Mouse (Mus musculus): ENCODE results near the gene Wdr63. TPM values are rescaled to one million over a fixed set of nuclear protein-coding genes. Genes with fewer than 3 reads are reported as not detected.
A peak's percentile ranks its signal among the peaks of the same experiment; 100 is the strongest.

Wdr63 gene
- polyA plus RNA-seq, 1 experiment: 63.7 TPM

DNA sequence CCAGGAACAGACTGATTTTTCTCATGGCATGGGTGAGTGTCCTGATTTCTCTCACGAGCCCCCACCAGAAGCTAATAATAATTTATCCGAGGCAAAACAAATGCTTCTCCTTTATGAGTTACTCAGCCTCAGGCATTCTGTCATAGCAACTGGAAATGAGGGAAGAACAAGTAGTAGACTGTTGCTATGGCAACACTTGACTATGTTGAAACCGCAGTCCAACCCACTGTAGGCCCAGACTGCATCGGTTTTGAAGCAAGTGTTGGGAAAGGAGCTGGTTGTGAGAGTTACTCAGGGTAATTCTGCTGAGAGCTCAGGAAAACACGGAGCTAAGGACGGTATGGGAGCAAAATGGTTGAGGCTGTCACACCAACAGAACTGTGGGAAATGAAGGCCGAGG, 34.6 kb upstream of the Wdr63 start:
- Histone ChIP-seq H3K27ac (ENCODE audit: control insufficient read depth, insufficient read depth, low read depth, low read length) (no peak overlapping the region), H3K4me1 (ENCODE audit: control insufficient read depth, insufficient read depth, low read length) (no peaks in the 10 kb centered on the region; the same call in 1 of the 2 replicates), H3K4me3 (ENCODE audit: control insufficient read depth, low read depth, low read length) (peak overlapping the region; percentile 37; the same call in 1 of the 2 replicates), H3K27me3 (ENCODE audit: control insufficient read depth, insufficient read depth, low read length) (no peaks in the 10 kb centered on the region), H3K36me3 (ENCODE audit: control insufficient read depth, insufficient read depth, low read length) (no peaks in the 10 kb centered on the region)
- TF ChIP-seq POLR2A (IDR thresholded peaks at IDR 0.05; ENCODE audit: control insufficient read depth, low read depth, low read length) (no peak), CTCF (IDR thresholded peaks at IDR 0.05; ENCODE audit: control insufficient read depth, insufficient read depth, insufficient replicate concordance, low read depth, low read length) (no peak)

DNA sequence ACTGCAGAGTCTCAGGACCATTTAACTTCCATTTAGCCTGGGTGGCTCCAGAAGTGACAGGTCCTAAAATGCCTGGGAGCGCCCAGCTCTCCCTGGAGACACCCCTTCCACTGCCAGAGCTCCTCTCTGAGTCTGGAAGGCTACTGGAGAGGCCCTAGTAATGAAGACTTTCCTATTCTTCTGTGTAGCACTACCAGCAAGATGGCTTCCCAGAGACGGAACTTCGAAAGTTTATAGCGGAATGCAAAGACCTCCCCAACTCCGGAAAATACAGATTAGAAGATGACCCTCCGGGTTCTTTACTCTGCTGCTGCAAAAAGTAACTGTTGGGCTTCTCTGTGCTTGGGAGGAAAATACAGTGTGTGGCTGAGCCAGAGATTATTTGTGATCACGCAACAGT, 32.3 kb upstream of the Wdr63 start:
- H3K27me3 ChIP-seq (ENCODE audit: control insufficient read depth, insufficient read depth, low read length): no peaks in the 10 kb centered on the region
- no peak overlapping the region for H3K4me3 ChIP-seq (ENCODE audit: control insufficient read depth, low read depth, low read length)
- no peaks in the 10 kb centered on the region; the same call in 1 of the 2 replicates for H3K4me1 ChIP-seq (ENCODE audit: control insufficient read depth, insufficient read depth, low read length)
- TF ChIP-seq CTCF (IDR thresholded peaks at IDR 0.05; ENCODE audit: control insufficient read depth, insufficient read depth, insufficient replicate concordance, low read depth, low read length): no peak
- no peak for TF ChIP-seq POLR2A (IDR thresholded peaks at IDR 0.05; ENCODE audit: control insufficient read depth, low read depth, low read length)
- H3K27ac ChIP-seq (ENCODE audit: control insufficient read depth, insufficient read depth, low read depth, low read length): no peak overlapping the region
- no peaks in the 10 kb centered on the region for H3K36me3 ChIP-seq (ENCODE audit: control insufficient read depth, insufficient read depth, low read length)

DNA sequence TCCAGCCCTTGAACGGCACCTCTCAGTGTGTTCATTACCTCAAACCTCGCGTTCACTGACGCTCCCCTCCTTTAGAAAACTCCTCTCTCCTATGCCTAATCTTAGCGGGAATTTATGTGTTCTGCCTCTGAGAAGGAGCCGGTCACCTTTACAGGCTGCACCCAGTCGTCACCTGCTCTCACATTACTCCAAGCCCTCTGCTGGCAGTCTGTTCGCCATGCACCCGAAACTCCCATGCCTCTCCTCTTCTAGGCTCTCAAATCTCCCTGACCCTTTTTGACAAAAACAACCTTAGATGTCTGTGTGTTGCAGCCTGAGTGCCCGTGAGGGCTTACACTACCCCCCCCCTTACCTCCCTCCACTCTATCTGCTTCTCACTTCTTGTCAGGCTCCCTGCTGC, 28.5 kb upstream of the Wdr63 start:
- Histone ChIP-seq H3K27ac (ENCODE audit: control insufficient read depth, insufficient read depth, low read depth, low read length) (no peak overlapping the region), H3K36me3 (ENCODE audit: control insufficient read depth, insufficient read depth, low read length) (no peaks in the 10 kb centered on the region), H3K4me1 (ENCODE audit: control insufficient read depth, insufficient read depth, low read length) (no peaks in the 10 kb centered on the region; the same call in 1 of the 2 replicates), H3K27me3 (ENCODE audit: control insufficient read depth, insufficient read depth, low read length) (no peaks in the 10 kb centered on the region), H3K4me3 (ENCODE audit: control insufficient read depth, low read depth, low read length) (no peak overlapping the region)
- TF ChIP-seq POLR2A (IDR thresholded peaks at IDR 0.05; ENCODE audit: control insufficient read depth, low read depth, low read length) (no peak), CTCF (IDR thresholded peaks at IDR 0.05; ENCODE audit: control insufficient read depth, insufficient read depth, insufficient replicate concordance, low read depth, low read length) (no peak)

DNA sequence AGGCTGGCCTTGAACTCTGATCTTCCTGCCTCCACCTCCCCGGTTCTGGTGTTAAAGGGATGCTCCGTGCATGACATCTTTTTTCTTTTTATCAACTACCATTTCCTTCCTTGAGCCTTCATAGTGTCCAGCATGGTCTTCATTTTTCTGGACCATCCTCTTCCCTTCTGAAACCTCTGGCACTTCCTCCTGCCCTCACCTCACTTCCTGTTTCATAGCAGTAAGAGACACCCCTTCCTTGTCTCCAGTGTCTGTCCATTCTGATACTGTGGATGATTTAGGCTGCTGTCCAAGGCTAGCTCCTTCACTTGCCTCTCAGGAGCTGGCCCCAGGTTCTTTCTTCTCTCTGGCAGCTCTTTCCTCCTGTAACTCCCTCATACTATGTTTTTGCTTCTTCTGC, 27.5 kb upstream of the Wdr63 start:
- no peak for TF ChIP-seq CTCF (IDR thresholded peaks at IDR 0.05; ENCODE audit: control insufficient read depth, insufficient read depth, insufficient replicate concordance, low read depth, low read length)
- TF ChIP-seq POLR2A (IDR thresholded peaks at IDR 0.05; ENCODE audit: control insufficient read depth, low read depth, low read length): no peak
- no peaks in the 10 kb centered on the region for H3K36me3 ChIP-seq (ENCODE audit: control insufficient read depth, insufficient read depth, low read length)
- no peaks in the 10 kb centered on the region; the same call in 1 of the 2 replicates for H3K4me1 ChIP-seq (ENCODE audit: control insufficient read depth, insufficient read depth, low read length)
- H3K27me3 ChIP-seq (ENCODE audit: control insufficient read depth, insufficient read depth, low read length): no peaks in the 10 kb centered on the region
- no peak overlapping the region for H3K27ac ChIP-seq (ENCODE audit: control insufficient read depth, insufficient read depth, low read depth, low read length)
- no peak overlapping the region for H3K4me3 ChIP-seq (ENCODE audit: control insufficient read depth, low read depth, low read length)

DNA sequence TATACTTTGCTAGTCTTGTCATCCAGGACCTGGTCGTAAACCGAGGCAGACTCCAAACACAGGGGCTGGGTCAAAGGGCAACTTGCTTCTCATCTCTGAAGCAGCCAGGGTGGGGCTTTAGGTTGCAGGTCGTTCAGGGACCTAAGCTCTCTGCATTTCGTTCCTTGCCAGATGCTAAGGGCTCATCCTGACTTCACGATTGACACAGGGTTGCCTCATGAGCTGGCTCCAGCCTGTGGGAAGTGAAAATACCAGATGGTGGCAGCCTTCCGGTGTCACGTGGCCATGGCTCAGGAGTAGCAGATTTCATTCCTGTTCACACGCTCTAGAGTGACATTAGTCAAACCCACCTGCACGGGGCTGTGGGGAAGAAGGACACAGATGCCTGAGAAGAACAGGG, 26.9 kb upstream of the Wdr63 start:
- no peaks in the 10 kb centered on the region; the same call in 1 of the 2 replicates for H3K4me1 ChIP-seq (ENCODE audit: control insufficient read depth, insufficient read depth, low read length)
- TF ChIP-seq CTCF (IDR thresholded peaks at IDR 0.05; ENCODE audit: control insufficient read depth, insufficient read depth, insufficient replicate concordance, low read depth, low read length): no peak
- no peak for TF ChIP-seq POLR2A (IDR thresholded peaks at IDR 0.05; ENCODE audit: control insufficient read depth, low read depth, low read length)
- H3K27ac ChIP-seq (ENCODE audit: control insufficient read depth, insufficient read depth, low read depth, low read length): no peak overlapping the region
- no peak overlapping the region for H3K4me3 ChIP-seq (ENCODE audit: control insufficient read depth, low read depth, low read length)
- no peaks in the 10 kb centered on the region for H3K27me3 ChIP-seq (ENCODE audit: control insufficient read depth, insufficient read depth, low read length)
- no peaks in the 10 kb centered on the region for H3K36me3 ChIP-seq (ENCODE audit: control insufficient read depth, insufficient read depth, low read length)

DNA sequence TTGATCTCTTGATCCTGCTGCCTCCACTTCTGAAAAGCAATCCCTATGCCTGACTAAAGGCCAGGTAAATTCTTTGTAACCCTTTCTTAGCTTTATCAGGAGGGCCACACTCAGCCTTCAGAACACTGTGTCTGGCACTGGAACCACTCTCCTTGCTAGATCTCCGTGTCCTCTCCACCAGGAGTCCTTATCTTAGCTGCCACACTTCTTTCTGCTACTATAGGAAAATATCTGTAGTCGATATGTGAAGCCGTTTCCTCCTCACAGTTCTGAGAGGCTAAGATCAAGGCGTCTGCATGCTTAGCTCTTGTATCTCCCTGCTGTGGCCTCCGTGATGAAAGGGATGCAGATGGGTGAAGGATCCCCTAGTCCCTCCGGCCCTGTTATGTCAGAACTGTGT, 19.3 kb upstream of the Wdr63 start:
- no peak for TF ChIP-seq POLR2A (IDR thresholded peaks at IDR 0.05; ENCODE audit: control insufficient read depth, low read depth, low read length)
- TF ChIP-seq CTCF (IDR thresholded peaks at IDR 0.05; ENCODE audit: control insufficient read depth, insufficient read depth, insufficient replicate concordance, low read depth, low read length): no peak
- Histone ChIP-seq H3K4me1 (ENCODE audit: control insufficient read depth, insufficient read depth, low read length) (no peaks in the 10 kb centered on the region; the same call in 1 of the 2 replicates), H3K4me3 (ENCODE audit: control insufficient read depth, low read depth, low read length) (no peak overlapping the region)

DNA sequence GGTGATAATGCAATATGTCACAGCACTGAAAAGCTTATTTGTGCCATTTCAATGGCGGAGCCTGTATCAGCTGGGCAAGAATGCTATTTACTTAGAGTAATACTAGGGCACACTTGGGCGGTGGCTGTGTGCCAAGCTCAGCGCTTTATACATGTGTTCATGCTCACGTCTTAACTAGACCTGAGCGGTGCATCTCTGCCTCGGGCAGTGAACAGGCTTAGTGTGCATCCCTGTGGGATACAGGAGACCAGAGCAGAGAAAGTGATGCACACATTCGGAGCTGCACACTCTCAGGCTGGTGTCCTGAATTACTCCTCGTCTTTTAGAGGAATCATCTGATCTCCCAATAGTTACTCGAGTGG, 15.5 kb upstream of the Wdr63 start:
- H3K27ac ChIP-seq (ENCODE audit: control insufficient read depth, insufficient read depth, low read depth, low read length): no peak overlapping the region
- H3K4me3 ChIP-seq (ENCODE audit: control insufficient read depth, low read depth, low read length): no peak overlapping the region
- H3K27me3 ChIP-seq (ENCODE audit: control insufficient read depth, insufficient read depth, low read length): no peaks in the 10 kb centered on the region
- no peaks in the 10 kb centered on the region for H3K4me1 ChIP-seq (ENCODE audit: control insufficient read depth, insufficient read depth, low read length)
- TF ChIP-seq CTCF (IDR thresholded peaks at IDR 0.05; ENCODE audit: control insufficient read depth, insufficient read depth, insufficient replicate concordance, low read depth, low read length): no peak
- no peak for TF ChIP-seq POLR2A (IDR thresholded peaks at IDR 0.05; ENCODE audit: control insufficient read depth, low read depth, low read length)
- H3K36me3 ChIP-seq (ENCODE audit: control insufficient read depth, insufficient read depth, low read length): no peaks in the 10 kb centered on the region

More for the DNA sequence above, 19.3 kb upstream of the Wdr63 start:
- no peaks in the 10 kb centered on the region for H3K36me3 ChIP-seq (ENCODE audit: control insufficient read depth, insufficient read depth, low read length)
- no peaks in the 10 kb centered on the region for H3K27me3 ChIP-seq (ENCODE audit: control insufficient read depth, insufficient read depth, low read length)
- no peak overlapping the region for H3K27ac ChIP-seq (ENCODE audit: control insufficient read depth, insufficient read depth, low read depth, low read length)

Data from testis, adult 2 months (tissue).